Mouse (Mus musculus) forebrain, embryonic 16.5 days (tissue): ENCODE results near the gene Tll1. TPM values are rescaled to one million over a fixed set of nuclear protein-coding genes. Genes with fewer than 3 reads are reported as not detected.
A peak's percentile ranks its signal among the peaks of the same experiment; 100 is the strongest.

Experiments
- ATAC-seq: fragments of 200-750 bp; cut with Nextera tagmentation; 2 replicates; pipeline ENCODE4 v1.8.0; 2017; ENCODE audit warnings: mild to moderate bottlenecking, moderate library complexity
- H3K27ac ChIP-seq: fragments of 300-500 bp; sonication (generic); 2 replicates; pipeline ENCODE4 v1.5.1; 2014; ENCODE audit warnings: low read length, control low read depth
- H3K27me3 ChIP-seq: fragments of 300-500 bp; sonication (generic); replicated peaks from 2 replicates; pipeline ENCODE4 v1.6.1; 2014; ENCODE audit warnings: low read length; ENCODE audit not compliant: control insufficient read depth, insufficient read depth
- H3K36me3 ChIP-seq: fragments of 300-500 bp; sonication (generic); 2 replicates; pipeline ENCODE4 v1.6.1; 2014; ENCODE audit not compliant: control insufficient read depth, insufficient read depth
- H3K4me1 ChIP-seq: fragments of 300-500 bp; sonication (generic); replicated peaks from 2 replicates; pipeline ENCODE4 v1.6.1; 2014; ENCODE audit warnings: low read length; ENCODE audit not compliant: control insufficient read depth, insufficient read depth
- H3K4me2 ChIP-seq: fragments of 300-500 bp; sonication (generic); 2 replicates; pipeline ENCODE4 v1.6.1; 2014; ENCODE audit warnings: mild to moderate bottlenecking, low read length, control low read depth
- H3K4me3 ChIP-seq: fragments of 300-500 bp; sonication (generic); replicated peaks from 2 replicates; pipeline ENCODE4 v1.5.1; 2014; ENCODE audit warnings: mild to moderate bottlenecking, low read length, control low read depth
- H3K9ac ChIP-seq: fragments of 300-500 bp; sonication (generic); replicated peaks from 2 replicates; pipeline ENCODE4 v1.6.1; 2014; ENCODE audit warnings: low read depth, low read length, control low read depth
- H3K9me3 ChIP-seq: fragments of 300-500 bp; sonication (generic); 2 replicates; pipeline ENCODE4 v1.6.1; 2016; ENCODE audit warnings: low read length; ENCODE audit not compliant: control insufficient read depth
- WGBS: fragments of 180-500 bp; shearing (Covaris S2); extraction: QIAGEN DNeasy Blood & Tissue Kit; methylation state at CpG from one replicate; pipeline ENCODE4 v1.1.7; 2014; 5-methylcytosine and 5-hydroxymethylcytosine counted together
- polyA plus RNA-seq: library from polyadenylated mRNA; unstranded; fragments of >200 nt; fragmentation: Nextera tagmentation; extraction: Ambion mirVana; gene quantifications from 2 replicates; pipeline ENCODE4 v1.2.1, GENCODE M21; 2015

The Tll1 gene
- polyA plus RNA-seq = 1.6 and 1.7 TPM in 2 replicates

DNA sequence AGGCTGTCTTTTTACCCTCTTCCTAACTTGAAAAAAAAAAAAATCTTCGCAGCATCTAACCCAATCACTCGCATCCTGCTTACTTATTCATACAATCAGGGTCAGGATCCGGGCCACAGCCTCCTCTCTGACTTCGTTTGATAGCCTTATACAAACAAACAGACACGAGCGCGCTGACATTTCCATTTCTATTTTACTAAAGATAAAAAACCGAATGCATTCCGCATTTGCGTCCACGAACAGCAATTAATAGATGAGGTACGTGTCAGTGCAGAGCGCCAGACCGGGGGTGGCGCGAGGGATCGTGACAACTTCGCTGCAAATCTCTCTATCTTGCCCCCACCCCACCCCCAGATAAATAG, at the start of gene Tll1:
Gene Tll1 (minus strand): TSS at position 248 of the 362 bp plus-strand sequence.
- no peaks in the 10 kb centered on the region for H3K36me3 ChIP-seq
- ATAC-seq = peak; percentile 9
- H3K9me3 ChIP-seq = no peaks in the 10 kb centered on the region
- H3K27ac ChIP-seq = no peak within 1 kb of the TSS; the same call in 1 of the 2 replicates
- peak within 1 kb of the TSS; percentile 76 for H3K4me3 ChIP-seq
- peaks cover 20% of the 10 kb centered on the region for H3K4me1 ChIP-seq
- peak within 1 kb of the TSS; percentile 81 for H3K9ac ChIP-seq
- peaks cover 7% of the 10 kb centered on the region for H3K27me3 ChIP-seq
- peak within 1 kb of the TSS; percentile 100 for H3K4me2 ChIP-seq
- 0% methylated on average over 18 of the region's 18 CpGs for WGBS

DNA sequence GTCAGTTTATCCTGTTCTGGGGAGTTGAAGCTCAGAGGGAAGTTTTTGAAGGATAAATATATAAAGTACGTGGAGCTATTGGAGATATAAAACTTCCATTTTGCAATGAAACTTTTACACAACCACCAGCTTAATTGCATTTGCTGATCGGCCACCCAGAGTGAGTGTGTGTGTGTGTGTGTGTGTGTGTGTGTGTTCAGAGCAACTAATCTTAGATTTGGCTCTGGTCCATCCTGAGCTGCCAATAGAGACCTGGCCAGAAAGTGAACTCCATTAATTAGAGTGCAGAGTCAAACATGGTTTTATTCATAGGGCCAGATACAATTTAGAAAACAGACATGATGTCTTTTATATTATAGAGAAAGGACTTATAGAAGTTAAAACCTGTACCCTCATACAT, 32.6 kb upstream of the Tll1 start:
- H3K4me2 ChIP-seq = no peak overlapping the region
- no peaks in the 10 kb centered on the region for H3K36me3 ChIP-seq
- no peaks in the 10 kb centered on the region for H3K4me1 ChIP-seq
- no peak overlapping the region for H3K4me3 ChIP-seq
- H3K27me3 ChIP-seq = no peaks in the 10 kb centered on the region
- no peak overlapping the region for H3K27ac ChIP-seq
- H3K9me3 ChIP-seq = no peaks in the 10 kb centered on the region
- no peak overlapping the region for H3K9ac ChIP-seq
- ATAC-seq = no peak
- 53% methylated on average over 2 of the region's 2 CpGs for WGBS

DNA sequence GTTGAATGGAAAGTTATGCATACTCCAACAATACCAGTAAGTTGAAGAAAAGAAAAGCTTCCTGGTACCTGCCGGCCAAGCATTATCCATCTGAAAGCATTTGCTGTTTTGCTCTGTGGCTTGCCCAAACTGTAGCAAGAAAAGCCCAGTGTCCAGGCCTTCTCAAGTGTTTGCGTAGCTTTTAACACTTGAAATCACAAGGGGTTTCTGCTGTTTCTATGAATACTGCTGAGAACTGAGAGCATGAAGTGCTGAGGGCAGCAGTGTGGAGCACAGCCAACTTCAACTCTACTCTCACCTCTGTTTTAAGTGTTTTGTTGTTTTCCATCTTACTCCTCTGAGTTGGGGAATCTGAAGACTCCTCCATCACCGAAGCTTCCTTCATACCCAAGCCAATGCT, 15.5 kb upstream of the Tll1 start:
- Histone ChIP-seq H3K9ac (no peak overlapping the region), H3K27me3 (no peaks in the 10 kb centered on the region), H3K4me2 (no peak overlapping the region), H3K36me3 (no peaks in the 10 kb centered on the region), H3K27ac (no peak overlapping the region), H3K9me3 (no peaks in the 10 kb centered on the region), H3K4me1 (no peaks in the 10 kb centered on the region), H3K4me3 (no peak overlapping the region)
- WGBS = 81% methylated on average over 3 of the region's 3 CpGs
- no peak for ATAC-seq

DNA sequence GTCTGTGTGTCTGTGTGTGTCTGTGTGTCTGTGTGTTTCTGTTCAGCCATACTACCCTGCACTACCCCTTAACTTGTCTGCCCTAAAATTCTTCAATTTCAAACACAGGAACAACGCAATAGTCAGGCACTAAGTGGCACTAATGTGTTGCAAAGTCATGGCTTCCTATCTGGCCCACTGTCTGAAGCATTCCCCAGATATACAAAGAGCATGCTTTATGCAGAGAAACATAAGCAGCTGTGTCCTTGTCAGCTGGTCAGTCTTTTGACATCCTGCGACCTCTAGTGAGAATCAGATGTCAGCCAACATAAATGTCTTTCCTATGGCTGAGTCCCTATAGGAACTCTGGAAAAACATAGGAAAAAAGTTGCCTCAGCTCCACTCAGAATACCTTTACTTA, 11.6 kb upstream of the Tll1 start:
- no peak for ATAC-seq
- H3K9me3 ChIP-seq = no peaks in the 10 kb centered on the region
- no peak overlapping the region for H3K9ac ChIP-seq
- no peaks in the 10 kb centered on the region for H3K36me3 ChIP-seq
- 62% methylated on average over 2 of the region's 2 CpGs for WGBS
- H3K4me1 ChIP-seq = peaks cover 5% of the 10 kb centered on the region; the same call in 1 of the 2 replicates
- H3K27ac ChIP-seq = no peak overlapping the region
- no peak overlapping the region for H3K4me2 ChIP-seq
- H3K4me3 ChIP-seq = no peak overlapping the region
- H3K27me3 ChIP-seq = no peaks in the 10 kb centered on the region

DNA sequence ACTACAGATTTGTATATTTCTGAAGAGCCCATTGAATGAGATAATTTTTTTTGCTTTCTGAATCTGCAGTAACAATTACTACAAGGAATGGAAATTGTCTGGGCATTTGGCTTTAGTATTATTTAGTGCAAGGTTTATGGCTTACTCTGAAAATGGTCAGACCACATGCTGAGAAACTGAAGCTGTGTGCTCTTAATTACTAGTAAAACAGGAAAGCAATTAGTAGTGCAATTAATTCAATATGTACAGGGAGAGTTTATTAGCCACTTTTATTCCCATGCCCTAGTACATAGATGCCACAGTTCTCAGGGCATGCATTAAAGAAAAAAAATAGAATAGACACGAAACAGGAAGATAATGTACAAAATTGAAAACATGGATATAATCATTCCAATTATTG, 10.2 kb upstream of the Tll1 start:
- Histone ChIP-seq H3K9me3 (peaks cover 4% of the 10 kb centered on the region; the same call in 1 of the 2 replicates), H3K4me3 (no peak overlapping the region), H3K36me3 (no peaks in the 10 kb centered on the region), H3K27me3 (no peaks in the 10 kb centered on the region), H3K9ac (no peak overlapping the region), H3K4me2 (no peak overlapping the region), H3K4me1 (peaks cover 5% of the 10 kb centered on the region; the same call in 1 of the 2 replicates), H3K27ac (no peak overlapping the region)
- 35% methylated on average over 1 of the region's 1 CpGs for whole genome bisulfite sequencing
- no peak for ATAC-seq

DNA sequence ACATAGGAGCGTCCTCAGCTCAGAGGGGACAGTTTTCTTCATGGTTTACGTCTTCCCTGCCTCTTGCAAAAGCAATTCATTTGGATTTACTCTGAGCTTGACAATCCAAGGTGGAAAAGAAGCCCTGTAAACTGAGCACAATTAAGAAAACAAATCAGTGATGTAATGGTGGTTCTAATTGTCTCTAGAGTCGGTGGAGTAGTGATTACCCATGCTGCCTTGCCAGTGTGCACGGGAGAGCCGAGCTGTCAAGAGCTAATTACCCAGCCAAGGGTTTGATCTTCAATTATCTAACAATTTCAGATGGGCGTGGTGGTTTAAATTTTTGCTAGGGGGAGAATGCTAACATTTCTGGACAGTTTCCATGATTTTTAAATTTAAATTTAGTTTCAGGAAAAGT, 9.3 kb upstream of the Tll1 start:
- Histone ChIP-seq H3K4me3 (no peak overlapping the region), H3K27me3 (no peaks in the 10 kb centered on the region), H3K4me1 (peaks cover 5% of the 10 kb centered on the region; the same call in 1 of the 2 replicates), H3K9me3 (peaks cover 4% of the 10 kb centered on the region; the same call in 1 of the 2 replicates), H3K4me2 (peak overlapping the region; percentile 13; the same call in 1 of the 2 replicates), H3K27ac (no peak overlapping the region), H3K9ac (no peak overlapping the region), H3K36me3 (no peaks in the 10 kb centered on the region)
- ATAC-seq = peak; percentile 93
- WGBS = 13% methylated on average over 6 of the region's 6 CpGs

DNA sequence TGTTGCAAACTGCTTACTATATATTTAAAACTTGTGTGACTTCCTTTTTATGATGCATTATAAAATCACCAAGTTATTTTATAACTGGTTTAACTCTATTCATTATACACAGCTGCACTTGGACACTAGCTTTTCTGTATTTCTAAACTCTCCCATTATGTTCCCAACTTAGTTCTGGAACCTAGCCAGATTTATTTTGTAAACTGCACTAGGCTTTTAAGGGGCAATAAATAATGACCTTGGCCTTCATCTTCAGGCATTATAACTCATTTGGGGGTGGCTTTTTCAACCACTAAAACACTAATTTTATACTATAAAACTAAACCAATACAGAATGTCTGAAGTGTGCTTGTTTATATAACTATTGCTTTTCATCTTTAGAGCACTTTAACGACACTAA, 8.8 kb upstream of the Tll1 start:
- Histone ChIP-seq H3K4me1 (peaks cover 5% of the 10 kb centered on the region; the same call in 1 of the 2 replicates), H3K9ac (no peak overlapping the region), H3K27me3 (no peaks in the 10 kb centered on the region), H3K4me3 (no peak overlapping the region), H3K4me2 (no peak overlapping the region), H3K27ac (no peak overlapping the region), H3K36me3 (no peaks in the 10 kb centered on the region), H3K9me3 (peaks cover 4% of the 10 kb centered on the region; the same call in 1 of the 2 replicates)
- WGBS = 17% methylated on average over 1 of the region's 1 CpGs
- no peak for ATAC-seq

DNA sequence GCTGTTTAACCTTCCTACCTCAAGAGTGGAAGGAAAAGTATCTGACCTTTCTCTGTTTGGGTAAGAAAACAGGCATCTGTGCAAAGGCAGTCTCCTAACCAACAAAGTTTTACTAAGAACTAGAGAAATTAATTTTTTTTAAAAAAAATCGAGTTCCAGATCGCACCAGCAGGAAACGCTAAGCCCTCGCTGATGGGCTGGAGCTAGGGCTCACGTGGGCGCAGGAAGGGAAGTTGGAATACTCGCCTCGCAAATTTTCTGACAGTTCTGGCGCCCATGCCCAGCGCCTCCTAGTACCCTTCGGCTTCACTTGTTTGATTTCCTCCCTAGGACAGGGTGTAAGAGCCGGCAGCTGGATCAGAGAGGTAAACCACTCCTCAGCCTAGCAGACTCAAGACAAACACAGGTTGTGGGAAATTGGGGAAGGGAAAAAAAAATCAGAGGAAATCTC, 365 bp upstream of the Tll1 start:
- WGBS = 1% methylated on average over 12 of the region's 12 CpGs
- Histone ChIP-seq H3K9me3 (no peaks in the 10 kb centered on the region), H3K4me1 (peaks cover 20% of the 10 kb centered on the region), H3K36me3 (no peaks in the 10 kb centered on the region), H3K27me3 (peaks cover 7% of the 10 kb centered on the region), H3K4me3 (peak overlapping the region; percentile 76), H3K27ac (no peak overlapping the region), H3K4me2 (peak overlapping the region; percentile 100), H3K9ac (no peak overlapping the region; the same call in 1 of the 2 replicates)
- ATAC-seq = peak; percentile 54

DNA sequence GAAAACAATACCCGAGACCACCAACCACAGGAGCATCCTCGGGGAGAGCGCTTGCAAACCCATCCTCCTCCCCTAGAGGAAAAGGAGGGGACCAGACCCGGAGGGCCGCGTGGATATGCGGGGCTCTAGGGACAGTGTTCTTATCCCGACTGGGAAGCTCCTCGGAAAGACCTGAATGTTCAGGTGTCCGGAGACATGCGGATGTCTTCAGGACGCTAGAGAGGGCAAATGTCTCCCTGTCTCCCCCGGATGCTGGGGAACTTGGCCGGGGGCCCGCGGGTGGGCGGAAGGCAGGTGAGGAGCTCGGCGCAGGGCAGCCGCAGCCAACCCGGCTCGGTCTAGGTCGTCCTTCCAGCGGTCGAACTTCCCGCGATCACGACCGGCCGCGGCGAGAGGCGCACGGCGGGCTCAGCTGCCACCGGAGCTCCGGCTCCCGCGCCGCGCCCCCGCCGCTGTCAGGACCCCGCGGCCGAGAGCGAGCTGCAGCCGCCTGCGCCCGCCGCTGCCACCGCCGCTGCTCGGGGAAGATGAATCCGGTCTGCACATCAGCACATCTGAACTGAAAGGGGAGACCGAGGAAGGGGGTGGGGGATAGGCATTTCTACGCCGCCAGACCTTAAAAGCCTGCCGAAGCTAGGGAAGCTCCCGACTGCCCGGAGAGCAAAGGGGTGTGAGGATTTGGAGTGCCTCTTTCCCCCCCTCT, 599 bp downstream of the Tll1 start:
- Histone ChIP-seq H3K36me3 (no peaks in the 10 kb centered on the region), H3K4me1 (peaks cover 20% of the 10 kb centered on the region), H3K9ac (peak overlapping the region; percentile 81), H3K4me2 (peak overlapping the region; percentile 100), H3K27ac (no peak overlapping the region; the same call in 1 of the 2 replicates), H3K9me3 (no peaks in the 10 kb centered on the region), H3K27me3 (peaks cover 7% of the 10 kb centered on the region), H3K4me3 (peak overlapping the region; percentile 76)
- peak; percentile 75 for ATAC-seq
- 0% methylated on average over 58 of the region's 61 CpGs for WGBS
